Mouse (Mus musculus) heart, adult 9 months (tissue): ENCODE measurements around the gene Nsun2.
"Not testable (repeated sequence)": the region's sequence is repeated elsewhere in the genome, so short reads cannot be mapped to it uniquely, and the experiment has no call there.

Experiments
- DNase-seq, 2 experiments: peaks; one replicate each; pipeline ENCODE4 v3.0.0; 2022; ENCODE audit warnings: low spot score in 2 of 2

Nsun2 gene

GRCm38 (mm10) chr13:69591338-69591737, 57.8 kb downstream of the Nsun2 start:
- DNase-seq = no peak

DNA sequence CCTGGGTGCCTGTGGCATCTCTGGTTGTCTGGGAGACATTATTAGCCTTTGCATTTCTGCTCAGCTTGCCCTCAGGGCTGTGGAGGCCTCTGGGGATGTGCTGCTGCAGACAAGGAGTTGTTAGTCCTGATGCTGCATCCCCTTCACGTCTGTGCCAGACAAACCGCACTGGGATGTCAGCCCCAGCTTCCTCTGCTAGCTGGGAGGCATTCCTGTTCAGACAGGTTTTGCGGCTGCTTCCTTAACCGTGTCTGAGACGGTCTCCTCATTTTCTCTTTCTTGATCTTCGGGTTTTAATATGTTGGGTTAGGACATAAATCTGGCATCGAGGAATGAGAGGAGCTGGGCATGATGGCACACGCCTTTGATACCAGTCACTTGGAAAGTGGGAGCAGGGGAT, 58.7 kb downstream of the Nsun2 start:
- DNase-seq = no peak

- DNase-seq = no peak
Measured at GRCm38 (mm10) chr13:69593453-69593852, 59.9 kb downstream of the Nsun2 start.

- no peak for DNase-seq
Measured at GRCm38 (mm10) chr13:69594577-69595256, 61.2 kb downstream of the Nsun2 start.

DNA sequence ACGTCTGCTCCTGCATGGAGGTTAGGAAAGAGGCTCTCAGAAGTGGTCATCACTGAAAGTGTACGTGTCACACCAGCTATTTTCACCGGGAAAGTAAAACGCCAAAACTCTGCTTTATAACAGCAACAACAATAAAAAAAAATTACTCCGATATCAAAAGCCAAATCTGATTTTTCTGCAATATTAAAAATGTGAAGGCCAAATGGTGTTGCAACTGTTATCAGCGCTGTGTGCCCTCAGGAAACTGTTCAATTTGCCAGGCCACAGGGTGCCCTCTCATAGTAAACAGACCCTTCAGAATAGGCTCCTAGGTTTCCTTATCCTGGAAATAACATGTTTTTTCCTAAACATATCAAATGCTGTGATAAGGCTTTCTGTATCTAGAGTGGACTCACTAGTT, 62.4 kb downstream of the Nsun2 start:
- no peak for DNase-seq

GRCm38 (mm10) chr13:69596515-69596914, 63.0 kb downstream of the Nsun2 start:
- DNase-seq = no peak

- no peak for DNase-seq
Measured at GRCm38 (mm10) chr13:69598867-69599266, 65.3 kb downstream of the Nsun2 start.

DNA sequence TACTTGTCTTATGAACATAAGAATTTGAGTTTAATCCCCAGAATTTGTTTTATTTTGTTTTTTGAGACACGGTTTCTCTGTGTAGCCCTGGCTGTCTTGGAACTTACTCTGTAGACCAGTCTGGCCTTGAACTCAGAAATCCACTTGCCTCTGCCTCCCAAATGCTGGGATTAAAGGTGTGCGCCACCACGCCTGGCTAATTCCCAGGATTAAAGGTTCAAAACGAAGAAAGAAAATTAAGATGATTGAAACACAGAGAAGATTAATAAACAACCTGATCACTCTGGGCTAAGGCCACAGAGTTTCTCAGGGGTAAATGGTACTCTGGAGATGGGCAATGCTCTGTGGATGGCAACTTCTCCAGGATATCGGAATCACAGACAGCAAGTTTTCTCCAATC, 67.3 kb downstream of the Nsun2 start:
- not testable (repeated sequence) for DNase-seq

DNA sequence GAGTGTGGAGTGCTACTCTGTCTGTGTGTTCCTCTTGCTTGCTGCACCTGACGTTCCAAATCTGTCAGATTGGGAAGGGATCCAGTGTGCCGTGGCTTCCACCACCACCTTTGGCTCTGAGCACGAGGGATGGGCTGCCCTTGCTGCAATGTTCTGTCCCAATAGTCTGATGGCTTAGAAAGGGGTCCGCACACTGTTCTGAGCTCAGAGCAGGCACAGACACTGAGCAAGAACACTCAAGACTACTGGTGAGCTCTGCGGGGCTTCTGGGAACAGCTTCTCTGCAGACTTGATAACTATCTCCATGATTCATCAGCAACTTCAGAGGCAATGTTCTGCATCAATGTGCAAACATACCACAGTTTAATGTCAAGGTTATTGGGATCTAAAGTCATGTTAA, 67.8 kb downstream of the Nsun2 start:
- no peak for DNase-seq

DNA sequence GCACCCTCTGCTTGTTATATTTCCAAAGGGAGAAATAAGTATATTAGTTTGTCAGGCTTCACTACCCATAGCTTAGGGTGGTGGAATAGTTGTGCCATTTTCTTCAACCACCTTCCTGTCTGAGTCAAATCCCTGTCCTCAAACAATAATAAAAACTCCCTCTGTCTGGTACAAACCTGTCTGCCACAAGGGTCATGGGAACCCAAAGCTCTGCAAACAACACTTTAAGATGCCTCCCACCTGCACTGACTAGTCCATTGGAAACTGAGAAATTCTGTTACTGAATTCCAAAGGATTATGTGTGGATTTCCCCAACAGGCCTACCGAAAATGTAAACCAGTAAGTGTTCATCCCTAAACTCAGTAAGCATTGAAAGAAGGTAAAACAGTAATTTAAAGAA, 71.1 kb downstream of the Nsun2 start:
- DNase-seq = no peak

GRCm38 (mm10) chr13:69608734-69609133, 75.2 kb downstream of the Nsun2 start:
- DNase-seq = no peak

DNA sequence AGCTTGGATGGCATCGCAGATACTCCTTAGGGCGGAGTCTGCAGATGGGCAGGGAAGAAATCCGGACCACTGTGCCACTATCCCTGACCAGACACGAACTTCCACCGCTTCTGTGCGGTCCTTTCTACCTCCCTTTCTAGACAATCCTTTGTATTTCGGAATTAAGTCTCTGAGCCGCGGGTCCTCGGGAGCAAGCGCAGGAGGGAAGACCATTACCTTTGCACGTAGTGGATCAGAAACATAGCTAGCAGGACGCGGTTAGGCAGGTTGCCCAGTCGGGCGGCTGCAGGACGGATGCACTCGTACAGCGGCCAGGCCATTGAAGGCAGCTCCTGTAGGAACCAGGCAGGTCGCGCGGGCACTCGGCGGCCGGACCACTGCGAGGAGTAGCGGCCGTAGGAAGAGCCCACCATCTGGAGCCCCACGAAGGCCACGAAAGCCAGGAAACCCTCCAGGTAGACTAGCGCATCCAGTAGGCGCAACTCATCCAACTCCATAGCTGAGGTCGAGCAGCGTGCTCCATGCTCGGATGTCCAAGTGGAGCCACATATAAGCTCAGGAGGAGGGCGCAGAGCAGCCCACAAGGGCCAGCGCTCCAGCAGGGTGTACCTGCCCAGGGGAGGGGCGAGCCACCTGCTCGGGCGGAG, 77.3 kb downstream of the Nsun2 start:
- peak in 1 of 2 experiments; percentile 12 for DNase-seq

DNA sequence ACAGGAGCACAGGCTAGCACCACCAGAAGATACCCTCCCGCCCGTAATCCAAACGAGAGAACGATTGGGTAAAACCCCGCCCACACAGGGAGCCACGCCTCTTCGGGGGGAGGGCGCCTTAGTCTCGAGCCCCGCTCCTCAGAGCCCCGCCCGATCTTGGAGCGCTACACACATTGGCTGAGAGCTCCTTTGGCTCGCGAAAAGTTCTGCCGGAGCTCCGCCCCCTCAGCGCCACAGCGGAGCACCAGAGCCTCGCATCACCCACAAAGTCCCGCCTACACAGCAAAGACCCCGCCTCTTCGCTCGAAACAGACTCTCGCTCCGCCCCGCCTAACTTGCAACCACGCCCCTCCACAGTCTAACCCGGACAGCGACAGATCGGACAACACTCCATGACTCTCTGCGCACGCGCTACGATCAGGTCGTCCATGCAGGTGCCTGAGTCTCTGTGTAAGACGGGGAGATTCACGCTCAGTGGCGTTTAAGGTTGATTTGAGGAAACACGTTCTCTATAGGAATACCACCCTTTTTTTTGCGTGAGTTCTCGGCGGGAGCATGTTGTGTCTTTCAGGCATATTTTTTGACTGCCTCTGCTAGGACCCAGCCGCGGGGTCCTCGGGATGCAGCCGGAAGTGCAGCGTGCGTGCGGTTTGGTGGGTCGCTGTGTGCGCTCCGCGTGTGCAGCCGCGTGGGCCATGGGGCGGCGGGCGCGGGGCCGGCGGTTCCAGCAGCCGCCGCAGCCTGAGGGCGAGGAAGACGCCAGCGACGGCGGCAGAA, 78.0 kb downstream of the Nsun2 start, which contains the start of gene Srd5a1:
TSS of gene Srd5a1 (minus strand) at position 45 of the 777 bp plus-strand sequence.
- DNase-seq = peak; percentile 99 to 100

- DNase-seq = no peak
Measured at GRCm38 (mm10) chr13:69612175-69612544, 78.6 kb downstream of the Nsun2 start.

GRCm38 (mm10) chr13:69616716-69617115, 83.2 kb downstream of the Nsun2 start:
- DNase-seq = no peak

GRCm38 (mm10) chr13:69623843-69624242, 90.3 kb downstream of the Nsun2 start:
- no peak for DNase-seq

- DNase-seq = no peak
Measured at GRCm38 (mm10) chr13:69624510-69624909, 91.0 kb downstream of the Nsun2 start.

- DNase-seq = no peak
Measured at GRCm38 (mm10) chr13:69627941-69628340, 94.4 kb downstream of the Nsun2 start.

GRCm38 (mm10) chr13:69630576-69630975, 97.0 kb downstream of the Nsun2 start:
- DNase-seq = no peak

- no peak for DNase-seq
Measured at GRCm38 (mm10) chr13:69631111-69631510, 97.6 kb downstream of the Nsun2 start.

DNA sequence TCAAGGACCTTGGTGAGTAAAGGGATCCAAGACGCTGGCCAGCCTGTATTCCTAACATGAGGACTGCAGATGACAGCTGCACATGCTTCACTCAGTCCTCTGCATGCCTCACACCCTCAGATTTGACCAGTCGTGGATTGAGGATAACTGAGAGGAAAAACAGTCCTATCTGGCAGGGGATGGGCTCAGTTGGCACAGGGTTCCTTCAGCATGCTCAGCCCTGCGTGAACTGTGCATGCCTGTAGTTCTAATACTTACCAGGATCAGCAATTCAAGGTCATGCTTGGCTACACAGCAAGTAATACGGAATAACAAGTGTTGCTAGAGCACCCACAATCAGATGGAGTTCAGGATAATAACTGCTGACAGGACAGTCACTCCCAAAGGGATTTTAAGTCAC, 98.1 kb downstream of the Nsun2 start:
- no peak for DNase-seq

GRCm38 (mm10) chr13:69633551-69633950, 100.0 kb downstream of the Nsun2 start:
- no peak for DNase-seq

DNA sequence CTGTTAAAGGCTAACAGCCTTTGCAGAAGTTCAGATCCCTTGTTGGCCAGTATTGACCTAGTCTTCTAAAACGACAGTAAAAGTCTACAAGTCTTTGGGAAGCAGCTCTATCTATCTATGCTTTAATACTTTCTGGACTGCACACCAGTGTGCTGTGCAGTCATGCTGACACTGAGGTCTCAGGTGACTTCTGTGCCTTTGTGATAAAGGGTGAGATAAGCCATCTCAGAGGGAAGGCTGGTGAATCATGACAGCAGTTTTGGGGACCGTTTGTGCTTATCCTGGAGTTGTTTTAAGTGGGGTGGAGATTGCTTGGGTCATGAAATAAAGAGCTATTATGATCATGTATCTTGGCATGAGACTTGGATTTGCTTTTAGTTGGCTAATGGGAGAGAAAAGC, 100.4 kb downstream of the Nsun2 start:
- no peak for DNase-seq
